Mouse (Mus musculus) myocyte (in vitro differentiated cells): ENCODE measurements around the gene Gm3045. TPM values are rescaled to one million over a fixed set of nuclear protein-coding genes. Genes with fewer than 3 reads are reported as not detected.

Source experiments
- H3K27me3 ChIP-seq: one replicate; pipeline ENCODE4 v1.6.1; 2011; ENCODE audit not compliant: control insufficient read depth, insufficient read depth, insufficient read length
- H3K36me3 ChIP-seq: one replicate; pipeline ENCODE4 v1.6.1; 2011; ENCODE audit not compliant: control insufficient read depth, insufficient read depth
- H3K4me2 ChIP-seq: one replicate; pipeline ENCODE4 v1.6.1; 2011; ENCODE audit warnings: low read depth, control low read depth
- H3K4me3 ChIP-seq: one replicate; pipeline ENCODE4 v1.5.1; 2011; ENCODE audit warnings: mild to moderate bottlenecking, control low read depth, moderate library complexity
- H3K79me2 ChIP-seq: one replicate; pipeline ENCODE4 v1.6.1; 2011; ENCODE audit not compliant: control insufficient read depth, insufficient read depth
- H3ac ChIP-seq: one replicate; pipeline ENCODE4 v1.6.1; 2011; ENCODE audit not compliant: control insufficient read depth, insufficient read length
- CEBPB ChIP-seq: IDR thresholded peaks from 2 replicates; pipeline ENCODE4 v1.6.1; 2011; ENCODE audit warnings: mild to moderate bottlenecking, moderate library complexity; ENCODE audit not compliant: poor library complexity, insufficient read depth, severe bottlenecking
- E2F4 ChIP-seq: IDR thresholded peaks from one replicate; pipeline ENCODE4 v1.6.1; 2011; ENCODE audit warnings: mild to moderate bottlenecking, control low read depth, moderate library complexity; ENCODE audit not compliant: insufficient read depth
- MAX ChIP-seq: IDR thresholded peaks from one replicate; pipeline ENCODE4 v1.6.1; 2011; ENCODE audit warnings: low read depth, mild to moderate bottlenecking, control low read depth
- MYOD1 ChIP-seq, 3 experiments: IDR thresholded peaks; one replicate each; pipeline ENCODE4 v1.6.1; 2011; ENCODE audit warnings: control low read depth in 2 of 3, low read depth in 2 of 3, mild to moderate bottlenecking in 2 of 3, moderate library complexity in 1 of 3; ENCODE audit not compliant: insufficient read length in 2 of 3, control insufficient read depth in 1 of 3
- MYOG ChIP-seq, 3 experiments: IDR thresholded peaks; one replicate each; pipeline ENCODE4 v1.6.1; 2011; ENCODE audit warnings: control low read depth in 2 of 3, low read depth in 2 of 3, mild to moderate bottlenecking in 2 of 3; ENCODE audit not compliant: insufficient read length in 2 of 3, control insufficient read depth in 1 of 3, insufficient read depth in 1 of 3
- POLR2A ChIP-seq: IDR thresholded peaks from one replicate; pipeline ENCODE4 v1.6.1; 2011; ENCODE audit warnings: low read depth, mild to moderate bottlenecking, control low read depth, moderate library complexity; ENCODE audit not compliant: insufficient read length
- POLR2AphosphoS2 ChIP-seq: IDR thresholded peaks from one replicate; pipeline ENCODE4 v1.6.1; 2011; ENCODE audit warnings: low read depth, control low read depth; ENCODE audit not compliant: insufficient read length
- REST ChIP-seq: IDR thresholded peaks from one replicate; pipeline ENCODE4 v1.6.1; 2011; ENCODE audit warnings: mild to moderate bottlenecking, control low read depth, moderate library complexity; ENCODE audit not compliant: insufficient read depth, insufficient read length
- SRF ChIP-seq: IDR thresholded peaks from one replicate; pipeline ENCODE4 v1.6.1; 2011; ENCODE audit warnings: low read depth; ENCODE audit not compliant: control insufficient read depth, insufficient read length
- TCF12 ChIP-seq: IDR thresholded peaks from one replicate; pipeline ENCODE4 v1.6.1; 2011; ENCODE audit warnings: mild to moderate bottlenecking, control low read depth; ENCODE audit not compliant: poor library complexity, insufficient read depth, severe bottlenecking
- TCF3 ChIP-seq: IDR thresholded peaks from one replicate; pipeline ENCODE4 v1.6.1; 2011; ENCODE audit warnings: low read depth, control low read depth; ENCODE audit not compliant: insufficient read length
- USF1 ChIP-seq: IDR thresholded peaks from one replicate; pipeline ENCODE4 v1.6.1; 2011; ENCODE audit warnings: low read depth, mild to moderate bottlenecking, control low read depth, moderate library complexity
- polyA plus RNA-seq: library from polyadenylated mRNA; unstranded; fragments of >200 nt; fragmentation: generic; extraction: Trizol; gene quantifications from one replicate; pipeline ENCODE4 v1.2.1, GENCODE M21; 2012; ENCODE audit warnings: missing spikeins

Gm3045 gene
- polyA plus RNA-seq, 1 experiment = not detected

DNA sequence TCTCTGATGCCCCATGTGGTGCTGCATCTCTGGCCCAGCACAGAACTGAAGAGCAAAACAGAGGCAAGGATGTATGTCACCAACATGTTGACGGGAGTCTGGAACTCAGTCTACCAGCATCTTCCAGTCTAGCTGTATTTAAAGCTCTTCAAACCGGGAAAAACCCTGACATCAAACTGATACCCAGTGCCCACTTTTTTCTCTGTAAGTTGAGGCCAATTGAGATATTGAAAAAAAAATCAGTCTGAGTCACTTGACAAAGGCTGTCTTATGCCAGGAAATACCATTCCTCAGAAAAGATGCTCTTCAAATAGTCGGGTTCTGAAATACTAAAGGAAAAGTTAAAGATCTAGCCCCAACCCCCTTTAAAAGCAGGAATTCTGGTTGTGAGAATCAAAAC is 55.8 kb downstream of the Gm3045 start, which contains the start of gene Il9:
Gene Il9, minus strand, starts transcription at position 101 of the 400 bp plus-strand sequence.
- Histone ChIP-seq H3K4me2 (no peak within 1 kb of the TSS), H3ac (no peak within 1 kb of the TSS), H3K79me2 (no peaks in the 10 kb centered on the region), H3K4me3 (no peak within 1 kb of the TSS), H3K27me3 (peaks cover 6% of the 10 kb centered on the region), H3K36me3 (no peaks in the 10 kb centered on the region)
- no peak for TF ChIP-seq MYOD1 (IDR thresholded peaks at IDR 0.05; ENCODE audit: control insufficient read depth in 1 of 3, insufficient read length in 2 of 3, low read depth in 2 of 3)
- no peak for TF ChIP-seq REST
- TF ChIP-seq TCF12 = no peak
- TF ChIP-seq USF1 = no peak
- TF ChIP-seq E2F4 = no peak
- no peak for TF ChIP-seq TCF3
- TF ChIP-seq POLR2A = no peak
- no peak for TF ChIP-seq SRF
- no peak for TF ChIP-seq MAX
- TF ChIP-seq POLR2AphosphoS2 = no peak
- TF ChIP-seq MYOG (IDR thresholded peaks at IDR 0.05; ENCODE audit: control insufficient read depth in 1 of 3, insufficient read depth in 1 of 3, insufficient read length in 2 of 3, low read depth in 2 of 3) = no peak
- TF ChIP-seq CEBPB = no peak

Other genes with a start within 250 kb of the Gm3045 start
- not detected for gene Tifab, start 247.7 kb upstream of the Gm3045 start, polyA plus RNA-seq
- not detected for gene Neurog1, start 174.4 kb upstream of the Gm3045 start, polyA plus RNA-seq
- not detected for gene Cxcl14, start 130.0 kb upstream of the Gm3045 start, polyA plus RNA-seq
- not detected for gene Slc25a48, start 11.8 kb downstream of the Gm3045 start, polyA plus RNA-seq
- gene Il9, start 55.7 kb downstream of the Gm3045 start, polyA plus RNA-seq = not detected
- 0.20 TPM for gene Fbxl21, start 95.9 kb downstream of the Gm3045 start, polyA plus RNA-seq
- gene Lect2, start 121.9 kb downstream of the Gm3045 start, polyA plus RNA-seq = not detected
- gene Tgfbi, start 182.9 kb downstream of the Gm3045 start, polyA plus RNA-seq = 1.8 TPM